Mouse (Mus musculus) urinary bladder, postnatal 4 days (tissue): ENCODE results near the gene Yif1b.
"Not testable (repeated sequence)": the region's sequence is repeated elsewhere in the genome, so short reads cannot be mapped to it uniquely, and the experiment has no call there.

Experiments
- DNase-seq, 2 experiments: peaks; one replicate each; pipeline ENCODE4 v3.0.0; 2021 to 2022; ENCODE audit warnings: low spot score in 2 of 2

Gene Yif1b

GRCm38 (mm10) chr7:29238019-29238967, at the start of gene Yif1b:
Gene Yif1b, plus strand, starts transcription at chr7:29238329.
- peak; percentile 95 to 97 for DNase-seq

GRCm38 (mm10) chr7:29194230-29194629, 43.9 kb upstream of the Yif1b start:
- not testable (repeated sequence) for DNase-seq

GRCm38 (mm10) chr7:29202577-29202976, 35.6 kb upstream of the Yif1b start:
- no peak for DNase-seq

- peak in 1 of 2 experiments; percentile 68 for DNase-seq
These were observed 27.1 kb upstream of the Yif1b start for GRCm38 (mm10) chr7:29211013-29211412.

GRCm38 (mm10) chr7:29211415-29212198, 26.5 kb upstream of the Yif1b start:
- DNase-seq: peak; percentile 91 to 92

- DNase-seq: no peak
These were observed 25.8 kb upstream of the Yif1b start for GRCm38 (mm10) chr7:29212199-29212765.

- not testable (repeated sequence) for DNase-seq
These were observed 25.2 kb upstream of the Yif1b start for GRCm38 (mm10) chr7:29212775-29213560.

GRCm38 (mm10) chr7:29213675-29214082, 24.4 kb upstream of the Yif1b start, which contains the start of gene Catsperg1:
Gene Catsperg1, minus strand, starts transcription at chr7:29214035.
- no peak for DNase-seq

- no peak for DNase-seq
These were observed 23.9 kb upstream of the Yif1b start for GRCm38 (mm10) chr7:29214236-29214635.

GRCm38 (mm10) chr7:29214846-29215245, 23.3 kb upstream of the Yif1b start:
- no peak for DNase-seq

- DNase-seq: no peak
These were observed 13.3 kb upstream of the Yif1b start for GRCm38 (mm10) chr7:29224756-29225394.

- DNase-seq: no peak
These were observed 12.6 kb upstream of the Yif1b start for GRCm38 (mm10) chr7:29225520-29225919.

GRCm38 (mm10) chr7:29228202-29228601, 9.9 kb upstream of the Yif1b start:
- DNase-seq: no peak

- DNase-seq: no peak
These were observed 7.6 kb upstream of the Yif1b start for GRCm38 (mm10) chr7:29230560-29230959.

GRCm38 (mm10) chr7:29231517-29231916, 6.6 kb upstream of the Yif1b start:
- no peak for DNase-seq

GRCm38 (mm10) chr7:29232247-29233013, 5.7 kb upstream of the Yif1b start, which contains the start of gene Kcnk6:
Gene Kcnk6, minus strand, starts transcription at chr7:29232515.
- peak in 1 of 2 experiments; percentile 59 for DNase-seq

- DNase-seq: no peak
These were observed 4.4 kb upstream of the Yif1b start for GRCm38 (mm10) chr7:29233745-29234144.

GRCm38 (mm10) chr7:29234661-29235060, 3.5 kb upstream of the Yif1b start:
- DNase-seq: no peak

- DNase-seq: no peak
These were observed 1.5 kb upstream of the Yif1b start for GRCm38 (mm10) chr7:29236593-29236992.

GRCm38 (mm10) chr7:29237596-29237995, 533 bp upstream of the Yif1b start:
- DNase-seq: not testable (repeated sequence)
